Mouse (Mus musculus): ENCODE measurements around the gene Arhgap42.

- TF ChIP-seq CTCF (IDR thresholded peaks at IDR 0.05; ENCODE audit: insufficient read depth, low read depth, low read length) (no peak), POLR2A (IDR thresholded peaks at IDR 0.05; ENCODE audit: insufficient read depth, low read depth, low read length) (no peak)
Observed at GRCm38 (mm10) chr9:9144301-9145121, 94.4 kb downstream of the Arhgap42 start.
